13 mouse cellular contexts compared by ENCODE assay signal in the genomic region with DNA sequence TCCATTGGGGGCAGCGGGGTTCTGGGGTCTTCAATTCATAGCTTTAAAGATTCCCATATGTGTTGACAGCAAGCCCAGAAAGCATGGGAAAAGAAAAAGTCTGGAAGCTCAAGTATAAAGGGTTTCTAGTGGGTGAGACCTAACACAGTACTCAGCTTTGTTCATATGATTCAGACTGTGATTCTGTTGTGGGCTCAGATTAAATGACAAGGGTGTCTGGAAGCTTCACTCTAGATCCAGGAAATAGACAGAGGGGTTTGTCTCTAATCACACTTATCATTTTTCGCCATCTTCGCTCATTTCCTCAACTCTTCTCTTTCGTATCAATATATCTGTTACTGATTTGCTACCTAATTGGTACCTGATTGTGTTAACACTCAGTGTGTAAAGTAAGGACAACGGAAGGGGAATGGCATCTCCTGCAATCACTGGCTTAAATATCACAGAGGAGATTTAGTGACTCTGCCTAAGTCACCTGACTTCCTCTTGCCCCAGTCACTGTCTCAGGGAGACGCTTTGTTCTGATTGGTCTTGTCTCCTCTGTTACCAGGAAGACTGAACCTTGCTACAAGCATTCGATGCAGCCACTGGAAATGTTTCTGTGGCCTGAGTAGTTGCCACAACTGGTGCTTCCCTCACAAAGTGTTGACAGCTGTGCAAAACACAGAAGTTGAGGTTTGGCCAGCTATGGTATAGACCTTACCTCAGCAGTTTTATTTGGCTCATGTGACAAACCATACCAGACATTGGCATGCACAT.
DNase-seq lines count a peak whose midpoint lies in the region; ATAC-seq and TF ChIP-seq lines count a peak whose summit lies in the region.
"Had no signal": no experiment of that assay in that cellular context is flagged by ENCODE, and none has a peak within 500 bp of the region (broad histone marks: within the 10 kb centered on the region; RNA-seq: fewer than 3 reads in every experiment).

No protein-coding gene starts in this region.

- H3K9ac ChIP-seq in liver, postnatal 0 days (replicated peaks): no peak overlapping the region
- H3K9ac ChIP-seq: liver, embryonic 14.5 days had no signal

- no peaks in the 10 kb centered on the region for H3K27me3 ChIP-seq in liver, postnatal 0 days (ENCODE audit: insufficient read depth, low read length)

- no peak for TF ChIP-seq CTCF in liver, postnatal 0 days (IDR thresholded peaks at IDR 0.05; ENCODE audit: low read depth)

- no peak overlapping the region for H3K4me3 ChIP-seq in liver, postnatal 0 days (ENCODE audit: low read depth, low read length)

- TF ChIP-seq EP300 in liver, postnatal 0 days (IDR thresholded peaks at IDR 0.05; ENCODE audit: low read depth): no peak

- H3K4me1 ChIP-seq in liver, postnatal 0 days (ENCODE audit: insufficient read depth): no peaks in the 10 kb centered on the region

- no peak overlapping the region for H3K27ac ChIP-seq in liver, postnatal 0 days (ENCODE audit: low read depth)
- H3K27ac ChIP-seq: liver, embryonic 14.5 days had no signal

- WGBS in liver, postnatal 0 days (ENCODE audit: insufficient replicate concordance): 56% methylated on average over 7 of the region's 7 CpGs

- no peaks in the 10 kb centered on the region for H3K36me3 ChIP-seq in liver, postnatal 0 days (replicated peaks; ENCODE audit: insufficient read depth, low read length)

- no peaks in the 10 kb centered on the region for H3K9me3 ChIP-seq in liver, postnatal 0 days (ENCODE audit: low read length)

- peak; percentile 59 for ATAC-seq in liver, postnatal 0 days
- peak; percentile 99 for ATAC-seq in common myeloid progenitor, adult 5-6 weeks (replicated peaks; ENCODE audit: low read depth, poor library complexity, severe bottlenecking)
- peak; percentile 98 for ATAC-seq in monocyte, adult 5-6 weeks (replicated peaks; ENCODE audit: insufficient number of reproducible peaks, low FRiP score, low TSS enrichment, poor library complexity, severe bottlenecking)
- ATAC-seq: hindbrain, embryonic 16.5 days; Patski had no signal

- peak; percentile 17 for DNase-seq in liver, postnatal 0 days
- no peak for DNase-seq in liver
- peak; percentile 13 to 23 for DNase-seq in thymus, postnatal 36 days
- no peak for DNase-seq in frontal cortex, postnatal 36 days (ENCODE audit: low spot score in 2 of 2)
- DNase-seq in left cerebral cortex, adult 11 months (ENCODE audit: low spot score): no peak
- DNase-seq in right cerebral cortex, postnatal 36 days (ENCODE audit: low spot score in 2 of 2): no peak
- DNase-seq: gastrocnemius, postnatal 36 days; right cerebral cortex, postnatal 4 days had no signal

- no peak overlapping the region for H3K4me2 ChIP-seq in liver, postnatal 0 days (ENCODE audit: low read depth, low read length)

Comparison
In these comparisons a context has a peak if more than half of its experiments do, and no peak if none do; other contexts are left out.
1. DNase-seq: peak in liver, postnatal 0 days (single experiment) and thymus, postnatal 36 days (2 of 2); none in liver (single experiment), frontal cortex, postnatal 36 days (0 of 2), left cerebral cortex, adult 11 months (single experiment) and right cerebral cortex, postnatal 36 days (0 of 2).
2. Peak in every context shown above with its lines, with median percentiles within 50 percentile points of each other: ATAC-seq.